Mouse (Mus musculus): ENCODE measurements around the gene Xcr1. TPM values are rescaled to one million over a fixed set of nuclear protein-coding genes. Genes with fewer than 3 reads are reported as not detected.

The Xcr1 gene
- total and polyA plus RNA-seq, 3 experiments = 0.57 to 1.9 (median 0.62) TPM

- H3K4me2 ChIP-seq (ENCODE audit: insufficient read depth, low read depth, poor library complexity, severe bottlenecking) = no peak overlapping the region
- H3K79me2 ChIP-seq (replicated peaks; ENCODE audit: control insufficient read depth, extremely low read depth, insufficient read depth, poor library complexity, severe bottlenecking) = no peaks in the 10 kb centered on the region
- H3K4me1 ChIP-seq (ENCODE audit: control insufficient read depth in 1 of 2, insufficient read depth in 2 of 2) = peaks cover 0 to 19% of the 10 kb centered on the region in 2 experiments; a peak in 2 of 4 replicates
- in situ Hi-C loops (cut with MboI; ENCODE audit: low pct_ligation_motif_present, low pct_unique_long_range_greater_than_20kb, low sequenced_read_pairs) (no loop called here), dilution Hi-C loops (cut with MboI; ENCODE audit: extremely low pct_ligation_motif_present, extremely low pct_unique_long_range_greater_than_20kb, low sequenced_read_pairs) (no loop called here)
- H3K27me3 ChIP-seq (replicated peaks) = no peaks in the 10 kb centered on the region
- no peak for TF ChIP-seq GABPA (IDR thresholded peaks at IDR 0.05; ENCODE audit: insufficient replicate concordance, low read depth, low read length)
- TF ChIP-seq E2F4 (IDR thresholded peaks at IDR 0.05; ENCODE audit: insufficient replicate concordance, low read depth, low read length) = no peak
- no peak for TF ChIP-seq PAX5 (IDR thresholded peaks at IDR 0.05; ENCODE audit: low read length)
- no peak for TF ChIP-seq MYC (IDR thresholded peaks at IDR 0.05; ENCODE audit: low read depth, low read length)
- no peak for TF ChIP-seq USF1 (IDR thresholded peaks at IDR 0.05; ENCODE audit: low read depth, low read length)
- no peak for TF ChIP-seq JUN (IDR thresholded peaks at IDR 0.05; ENCODE audit: insufficient read depth, low read depth, low read length)
- no peak for TF ChIP-seq RAD21 (IDR thresholded peaks at IDR 0.05; ENCODE audit: low read depth, low read length)
- no peak for TF ChIP-seq ZNF384 (IDR thresholded peaks at IDR 0.05; ENCODE audit: low read depth, low read length)
- DNase-seq (ENCODE audit: extremely low read depth) = no peak
- H3K27ac ChIP-seq (ENCODE audit: insufficient read depth, low read depth) = no peak overlapping the region
- no peak overlapping the region for H3K4me3 ChIP-seq (replicated peaks in 1 of 3; ENCODE audit: low read depth in 2 of 3, low read length in 2 of 3, poor library complexity in 1 of 3)
- no peaks in the 10 kb centered on the region for H3K9me3 ChIP-seq (replicated peaks; ENCODE audit: low read length)
- H3K9ac ChIP-seq (ENCODE audit: insufficient read depth, low read depth) = no peak overlapping the region
- peaks cover 69 to 97% of the 10 kb centered on the region in 2 experiments for H3K36me3 ChIP-seq (replicated peaks in 1 of 2; ENCODE audit: control insufficient read depth in 1 of 2, insufficient read depth in 1 of 2, low read length in 1 of 2)
These were observed 47.0 kb downstream of the Xcr1 start for GRCm38 (mm10) chr9:123814821-123815220.

DNA sequence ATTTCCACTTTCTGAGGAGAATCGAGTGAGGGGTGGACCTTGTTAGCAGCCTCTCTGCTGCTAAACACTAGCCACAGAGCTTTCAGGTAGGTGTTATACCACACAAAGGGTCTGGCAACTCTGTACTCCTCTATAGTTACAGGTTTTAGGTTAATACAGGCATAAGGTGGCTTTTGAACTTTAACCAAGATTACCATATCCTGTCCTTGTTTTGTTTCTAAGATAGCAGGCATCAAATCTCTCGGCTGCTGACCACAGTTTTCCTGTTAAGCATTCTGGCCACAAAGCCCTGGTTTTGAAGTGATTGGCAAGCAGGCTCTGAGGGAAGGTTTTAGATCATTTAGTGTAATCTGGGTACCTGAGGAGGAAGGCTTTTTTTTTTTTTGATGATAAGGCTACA, 47.5 kb downstream of the Xcr1 start:
- H3K9me3 ChIP-seq (replicated peaks; ENCODE audit: low read length) = no peaks in the 10 kb centered on the region
- dilution Hi-C loops (cut with MboI; ENCODE audit: extremely low pct_ligation_motif_present, extremely low pct_unique_long_range_greater_than_20kb, low sequenced_read_pairs) (no loop called here), in situ Hi-C loops (cut with MboI; ENCODE audit: low pct_ligation_motif_present, low pct_unique_long_range_greater_than_20kb, low sequenced_read_pairs) (no loop called here)
- H3K27me3 ChIP-seq (replicated peaks) = no peaks in the 10 kb centered on the region
- H3K36me3 ChIP-seq (replicated peaks in 1 of 2; ENCODE audit: control insufficient read depth in 1 of 2, insufficient read depth in 1 of 2, low read length in 1 of 2) = peaks cover 67 to 97% of the 10 kb centered on the region in 2 experiments
- H3K9ac ChIP-seq (ENCODE audit: insufficient read depth, low read depth) = no peak overlapping the region
- TF ChIP-seq BHLHE40 (IDR thresholded peaks at IDR 0.05; ENCODE audit: low read depth, low read length) = no peak
- no peak for TF ChIP-seq SIN3A (IDR thresholded peaks at IDR 0.05; ENCODE audit: low read length)
- TF ChIP-seq JUND (conservative IDR thresholded peaks at IDR 0.05; ENCODE audit: low read depth, low read length) = no peak
- no peak for TF ChIP-seq USF2 (conservative IDR thresholded peaks at IDR 0.05; ENCODE audit: low read depth, low read length)
- TF ChIP-seq PAX5 (IDR thresholded peaks at IDR 0.05; ENCODE audit: low read length) = no peak
- TF ChIP-seq NRF1 (IDR thresholded peaks at IDR 0.05; ENCODE audit: low read depth, low read length) = no peak
- no peak for TF ChIP-seq GABPA (IDR thresholded peaks at IDR 0.05; ENCODE audit: insufficient replicate concordance, low read depth, low read length)
- no peak for TF ChIP-seq RCOR1 (conservative IDR thresholded peaks at IDR 0.05; ENCODE audit: low read depth, low read length)
- no peak for TF ChIP-seq CHD1 (IDR thresholded peaks at IDR 0.05; ENCODE audit: low read depth, low read length)
- no peak for TF ChIP-seq MEF2A (IDR thresholded peaks at IDR 0.05; ENCODE audit: borderline replicate concordance, low read depth, low read length)
- no peak for TF ChIP-seq MYC (IDR thresholded peaks at IDR 0.05; ENCODE audit: low read depth, low read length)
- TF ChIP-seq POLR2AphosphoS2 (IDR thresholded peaks at IDR 0.05; ENCODE audit: low read depth, low read length) = no peak
- no peak for TF ChIP-seq HCFC1 (IDR thresholded peaks at IDR 0.05; ENCODE audit: low read depth, low read length)
- no peak overlapping the region for H3K4me2 ChIP-seq (ENCODE audit: insufficient read depth, low read depth, poor library complexity, severe bottlenecking)
- H3K79me2 ChIP-seq (replicated peaks; ENCODE audit: control insufficient read depth, extremely low read depth, insufficient read depth, poor library complexity, severe bottlenecking) = no peaks in the 10 kb centered on the region
- peaks cover 0 to 19% of the 10 kb centered on the region in 2 experiments; a peak in 2 of 4 replicates for H3K4me1 ChIP-seq (ENCODE audit: control insufficient read depth in 1 of 2, insufficient read depth in 2 of 2)
- H3K4me3 ChIP-seq (replicated peaks in 1 of 3; ENCODE audit: low read depth in 2 of 3, low read length in 2 of 3, poor library complexity in 1 of 3) = no peak overlapping the region
- DNase-seq (ENCODE audit: extremely low read depth) = no peak
- H3K27ac ChIP-seq (ENCODE audit: insufficient read depth, low read depth) = no peak overlapping the region

Measured in CH12.LX (cell line).